Mouse (Mus musculus) liver, embryonic 14.5 days (tissue): ENCODE results near the gene Rnd2.

Source experiments
- CTCF ChIP-seq: IDR thresholded peaks from 2 replicates; pipeline ENCODE4 v1.5.1; 2016; ENCODE audit warnings: antibody characterized with exemption, low read depth, control low read depth
- EP300 ChIP-seq: IDR thresholded peaks from 2 replicates; pipeline ENCODE4 v1.6.1; 2016; ENCODE audit warnings: antibody characterized with exemption, low read depth

DNA sequence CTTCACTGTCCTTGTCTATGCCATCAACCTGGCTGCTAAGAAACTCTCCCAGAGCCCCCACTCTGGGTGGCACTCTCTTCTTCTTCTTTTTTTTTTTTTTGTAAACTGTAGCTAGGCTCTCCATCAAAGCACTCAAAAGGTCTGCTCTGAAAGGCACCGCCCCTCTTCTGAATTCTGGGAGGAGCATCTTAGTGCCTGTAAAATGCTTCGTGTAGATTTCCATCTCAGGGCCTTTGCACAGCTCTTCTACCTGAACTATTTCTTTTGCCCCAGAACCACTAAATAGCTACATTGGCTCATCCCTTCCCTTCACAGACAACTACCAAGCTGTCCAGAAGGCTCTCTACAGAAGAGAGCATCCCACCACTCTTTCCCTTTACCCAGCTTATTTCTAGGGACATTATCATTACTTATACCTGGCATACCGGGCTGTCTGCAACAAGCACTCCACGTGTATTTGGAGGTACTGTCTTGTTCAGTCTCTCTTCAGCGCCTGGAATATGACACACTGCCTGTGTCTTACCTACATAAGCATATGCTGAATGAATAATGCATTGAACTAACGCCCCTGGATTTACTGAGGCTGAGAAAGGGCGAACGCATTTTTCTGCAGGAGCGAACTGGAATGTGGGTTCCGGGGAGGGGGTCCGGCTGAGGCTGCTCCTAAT lies 48.2 kb upstream of the Rnd2 start:
- no peak for TF ChIP-seq EP300
- TF ChIP-seq CTCF, result no peak
